Mouse (Mus musculus) urinary bladder, postnatal 10 days (tissue): ENCODE measurements around the gene Ydjc.

Experiments
- DNase-seq: peaks from one replicate; pipeline ENCODE4 v3.0.0; 2022; ENCODE audit warnings: low spot score

Gene Ydjc

GRCm38 (mm10) chr16:17144339-17144738 is at the start of gene Ydjc:
Ydjc (plus strand) TSS chr16:17144621.
- DNase-seq = no peak

- DNase-seq = no peak
Measured at GRCm38 (mm10) chr16:17096938-17097337, 47.5 kb upstream of the Ydjc start.

GRCm38 (mm10) chr16:17102630-17103220 is 41.7 kb upstream of the Ydjc start:
- no peak for DNase-seq

- DNase-seq = no peak
Measured at GRCm38 (mm10) chr16:17104600-17104999, 39.8 kb upstream of the Ydjc start.

- no peak for DNase-seq
Measured at GRCm38 (mm10) chr16:17110771-17111743, 33.4 kb upstream of the Ydjc start, which contains the start of gene Ppil2. Ppil2 (minus strand) TSS chr16:17111257.

GRCm38 (mm10) chr16:17117309-17117799 is 27.1 kb upstream of the Ydjc start:
- DNase-seq = no peak

GRCm38 (mm10) chr16:17121569-17121968 is 22.9 kb upstream of the Ydjc start:
- no peak for DNase-seq

- DNase-seq = no peak
Measured at GRCm38 (mm10) chr16:17124119-17124870, 20.1 kb upstream of the Ydjc start.

- DNase-seq = no peak
Measured at GRCm38 (mm10) chr16:17124871-17125520, 19.4 kb upstream of the Ydjc start, which contains the start of gene 2610318N02Rik. 2610318N02Rik (minus strand) TSS chr16:17125167.

- no peak for DNase-seq
Measured at GRCm38 (mm10) chr16:17127292-17127691, 17.1 kb upstream of the Ydjc start.

- no peak for DNase-seq
Measured at GRCm38 (mm10) chr16:17131191-17132088, 13.0 kb upstream of the Ydjc start.

GRCm38 (mm10) chr16:17132089-17132905 is 12.1 kb upstream of the Ydjc start, which contains the start of gene Sdf2l1:
Sdf2l1 (minus strand) TSS chr16:17132383.
- peak; percentile 79 for DNase-seq

- DNase-seq = no peak
Measured at GRCm38 (mm10) chr16:17132906-17133200, 11.6 kb upstream of the Ydjc start.

- no peak for DNase-seq
Measured at GRCm38 (mm10) chr16:17137355-17137754, 7.1 kb upstream of the Ydjc start.

- DNase-seq = no peak
Measured at GRCm38 (mm10) chr16:17146772-17147235, 2.4 kb downstream of the Ydjc start, which contains the start of gene Ccdc116. Ccdc116 (minus strand) TSS chr16:17147229.

GRCm38 (mm10) chr16:17147391-17147929 is 3.0 kb downstream of the Ydjc start:
- DNase-seq = no peak

GRCm38 (mm10) chr16:17148084-17148483 is 3.7 kb downstream of the Ydjc start:
- no peak for DNase-seq

- DNase-seq = no peak
Measured at GRCm38 (mm10) chr16:17150520-17151258, 6.3 kb downstream of the Ydjc start.

GRCm38 (mm10) chr16:17151874-17152273 is 7.5 kb downstream of the Ydjc start:
- no peak for DNase-seq
